Mouse (Mus musculus) liver, postnatal 0 days (tissue): Measurements from ENCODE around the gene Cenpp. TPM values are rescaled to one million over a fixed set of nuclear protein-coding genes. Genes with fewer than 3 reads are reported as not detected.
A peak's percentile ranks its signal among the peaks of the same experiment; 100 is the strongest.

ENCODE experiments used
- ATAC-seq: fragments of 200-750 bp; cut with Nextera tagmentation; 2 replicates; pipeline ENCODE4 v1.8.0; 2017; ENCODE audit warnings: mild to moderate bottlenecking, moderate library complexity
- DNase-seq: peaks from one replicate; pipeline ENCODE4 v3.0.0-alpha.2; 2016
- H3K27ac ChIP-seq: fragments of 300-500 bp; sonication (generic); 2 replicates; pipeline ENCODE4 v1.5.1; 2014; ENCODE audit warnings: antibody characterized with exemption, moderate library complexity, mild to moderate bottlenecking, low read depth
- H3K27me3 ChIP-seq: fragments of 300-500 bp; sonication (generic); 2 replicates; pipeline ENCODE4 v1.6.1; 2014; ENCODE audit warnings: low read length, control low read depth, mixed read lengths; ENCODE audit not compliant: insufficient read depth
- H3K36me3 ChIP-seq: fragments of 300-500 bp; sonication (generic); replicated peaks from 2 replicates; pipeline ENCODE4 v1.6.1; 2014; ENCODE audit warnings: mild to moderate bottlenecking, control low read depth, low read length, moderate library complexity, mixed read lengths; ENCODE audit not compliant: insufficient read depth
- H3K4me1 ChIP-seq: fragments of 300-500 bp; sonication (generic); 2 replicates; pipeline ENCODE4 v1.6.1; 2014; ENCODE audit warnings: antibody characterized with exemption, mild to moderate bottlenecking, control low read depth; ENCODE audit not compliant: insufficient read depth
- H3K4me2 ChIP-seq: fragments of 300-500 bp; sonication (generic); 2 replicates; pipeline ENCODE4 v1.6.1; 2014; ENCODE audit warnings: low read depth, mild to moderate bottlenecking, low read length, moderate library complexity, mixed read lengths
- H3K4me3 ChIP-seq: fragments of 300-500 bp; sonication (generic); 2 replicates; pipeline ENCODE4 v1.5.1; 2014; ENCODE audit warnings: low read depth, low read length
- H3K9ac ChIP-seq: fragments of 300-500 bp; sonication (generic); replicated peaks from 2 replicates; pipeline ENCODE4 v1.6.1; 2014; ENCODE audit warnings: mild to moderate bottlenecking, moderate library complexity
- H3K9me3 ChIP-seq: fragments of 300-500 bp; sonication (generic); 2 replicates; pipeline ENCODE4 v1.6.1; 2016; ENCODE audit warnings: mild to moderate bottlenecking, control low read depth, low read length, mixed read lengths
- CTCF ChIP-seq: sonication (generic); IDR thresholded peaks from 2 replicates; pipeline ENCODE4 v1.5.1; 2016; ENCODE audit warnings: antibody characterized with exemption, low read depth
- EP300 ChIP-seq: IDR thresholded peaks from 2 replicates; pipeline ENCODE4 v1.6.1; 2016; ENCODE audit warnings: antibody characterized with exemption, low read depth, mild to moderate bottlenecking
- WGBS: fragments of 180-500 bp; shearing (Covaris S2); extraction: QIAGEN DNeasy Blood & Tissue Kit; methylation state at CpG from one replicate; pipeline ENCODE4 v1.1.7; 2014; ENCODE audit not compliant: insufficient replicate concordance; 5-methylcytosine and 5-hydroxymethylcytosine counted together
- polyA plus RNA-seq: library from polyadenylated mRNA; unstranded; fragments of >200 nt; fragmentation: Nextera tagmentation; extraction: Ambion mirVana; gene quantifications from 2 replicates; pipeline ENCODE4 v1.2.1, GENCODE M21; 2015

Cenpp gene
- polyA plus RNA-seq, 1 experiment from 2014 or later = 13.7 TPM

DNA sequence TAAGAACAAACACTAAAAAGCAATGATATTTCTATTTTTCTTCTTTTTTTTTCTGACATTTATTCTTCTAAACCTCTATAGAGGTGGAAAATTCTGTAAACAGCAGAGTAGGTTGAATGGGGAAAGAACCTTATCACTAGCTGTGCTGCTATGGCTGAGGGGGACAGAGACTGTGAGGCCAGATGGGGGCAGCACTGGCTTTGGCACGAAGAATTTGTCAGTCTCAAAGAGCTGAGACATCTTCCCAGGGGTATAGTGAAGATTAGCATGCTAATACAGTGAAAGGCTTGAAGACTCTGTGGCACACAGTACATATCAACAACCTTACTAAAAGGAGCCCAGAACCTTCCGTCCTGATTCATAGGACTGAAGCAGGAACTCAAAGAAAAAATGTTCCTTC lies 93.4 kb downstream of the Cenpp start:
- ATAC-seq (no peak), DNase-seq (peak; percentile 31)
- Histone ChIP-seq H3K9me3 (no peaks in the 10 kb centered on the region), H3K27ac (no peak overlapping the region), H3K9ac (no peak overlapping the region), H3K27me3 (no peaks in the 10 kb centered on the region), H3K4me3 (no peak overlapping the region), H3K36me3 (no peaks in the 10 kb centered on the region), H3K4me2 (no peak overlapping the region), H3K4me1 (no peaks in the 10 kb centered on the region)
- 50% methylated on average over 2 of the region's 2 CpGs for WGBS
- TF ChIP-seq CTCF (peak; percentile 65), EP300 (no peak)

- TF ChIP-seq CTCF (no peak), EP300 (no peak)
- H3K4me3 ChIP-seq = no peak overlapping the region
- H3K36me3 ChIP-seq = no peaks in the 10 kb centered on the region
- H3K27ac ChIP-seq = no peak overlapping the region
- WGBS = 61% methylated on average over 1 of the region's 1 CpGs
- no peaks in the 10 kb centered on the region for H3K4me1 ChIP-seq
- no peak for DNase-seq
- H3K4me2 ChIP-seq = no peak overlapping the region
- no peak for ATAC-seq
- H3K27me3 ChIP-seq = no peaks in the 10 kb centered on the region
- no peak overlapping the region for H3K9ac ChIP-seq
- no peaks in the 10 kb centered on the region for H3K9me3 ChIP-seq
Measured at GRCm38 (mm10) chr13:49556924-49557323, 95.7 kb downstream of the Cenpp start.

GRCm38 (mm10) chr13:49556203-49556602 lies 96.4 kb downstream of the Cenpp start:
- TF ChIP-seq EP300 = no peak
- no peak for TF ChIP-seq CTCF
- DNase-seq = no peak

DNA sequence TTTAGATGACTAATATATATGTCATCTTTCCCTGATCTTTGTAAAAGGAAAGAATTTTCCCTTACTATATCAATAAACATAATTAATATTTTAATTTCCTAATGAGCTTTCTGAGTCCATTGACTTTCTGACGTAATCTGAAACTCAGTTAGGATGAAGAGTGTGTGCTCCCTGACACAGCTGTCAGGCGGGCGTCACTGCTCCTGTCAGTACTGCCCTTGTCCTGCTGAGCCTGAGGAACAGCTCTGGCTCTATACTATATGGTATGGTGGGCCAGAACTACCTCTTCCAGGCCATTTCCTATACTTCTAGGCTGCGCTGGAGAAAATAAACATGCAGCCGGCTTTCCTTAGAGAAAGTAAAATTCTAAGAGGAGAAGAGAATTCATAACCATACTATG lies 98.1 kb downstream of the Cenpp start:
- Histone ChIP-seq H3K36me3 (no peaks in the 10 kb centered on the region), H3K9ac (no peak overlapping the region), H3K27ac (no peak overlapping the region), H3K27me3 (no peaks in the 10 kb centered on the region), H3K9me3 (no peaks in the 10 kb centered on the region), H3K4me3 (no peak overlapping the region), H3K4me2 (no peak overlapping the region), H3K4me1 (no peaks in the 10 kb centered on the region)
- DNase-seq (no peak), ATAC-seq (no peak)
- TF ChIP-seq CTCF (no peak), EP300 (no peak)
- WGBS = 82% methylated on average over 5 of the region's 5 CpGs

More at GRCm38 (mm10) chr13:49556203-49556602, 96.4 kb downstream of the Cenpp start:
- Histone ChIP-seq H3K4me3 (no peak overlapping the region), H3K4me1 (no peaks in the 10 kb centered on the region), H3K27ac (no peak overlapping the region), H3K36me3 (no peaks in the 10 kb centered on the region), H3K9ac (no peak overlapping the region), H3K4me2 (no peak overlapping the region), H3K9me3 (no peaks in the 10 kb centered on the region), H3K27me3 (no peaks in the 10 kb centered on the region)
- ATAC-seq = no peak
- WGBS = 83% methylated on average over 1 of the region's 1 CpGs

- WGBS = 89% methylated on average over 3 of the region's 3 CpGs
- no peak for DNase-seq
- no peak for TF ChIP-seq CTCF
- no peak for TF ChIP-seq EP300
Measured at GRCm38 (mm10) chr13:49549616-49550015, 103.0 kb downstream of the Cenpp start.

DNA sequence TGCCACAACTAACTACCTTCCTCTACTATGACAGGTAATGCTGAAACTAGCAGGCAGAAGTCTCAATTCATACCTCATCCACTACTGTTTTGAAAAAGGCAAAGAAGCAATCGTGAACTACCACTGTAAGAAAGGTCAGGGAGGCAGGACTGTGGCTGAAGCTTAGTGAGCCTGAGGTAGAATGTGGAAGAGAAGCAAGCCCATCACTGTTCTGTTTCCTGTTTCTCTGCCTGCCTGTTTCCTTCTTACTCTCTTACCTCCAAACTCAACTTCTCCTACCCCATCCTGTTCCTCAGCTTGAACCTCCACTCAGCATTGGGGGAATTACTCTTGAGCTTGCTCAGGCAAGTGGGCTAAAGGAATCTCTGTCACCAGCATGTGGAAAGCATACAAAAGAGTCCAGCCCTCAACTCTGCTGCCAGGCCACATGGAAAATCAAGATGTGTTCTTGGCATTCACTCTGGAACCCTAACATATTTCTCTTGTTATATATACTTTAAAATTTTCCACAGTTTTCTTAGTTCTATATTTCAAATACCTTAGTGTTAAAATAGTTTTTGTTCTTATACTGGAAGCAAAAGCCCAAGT lies 104.9 kb downstream of the Cenpp start:
- H3K9me3 ChIP-seq = no peaks in the 10 kb centered on the region
- DNase-seq (no peak), ATAC-seq (no peak)
- H3K4me1 ChIP-seq = no peaks in the 10 kb centered on the region
- H3K4me3 ChIP-seq = no peak overlapping the region
- H3K27me3 ChIP-seq = no peaks in the 10 kb centered on the region
- H3K4me2 ChIP-seq = no peak overlapping the region
- no peak overlapping the region for H3K27ac ChIP-seq
- H3K9ac ChIP-seq = no peak overlapping the region
- WGBS = 32% methylated on average over 1 of the region's 1 CpGs
- H3K36me3 ChIP-seq = no peaks in the 10 kb centered on the region
- TF ChIP-seq CTCF (no peak), EP300 (no peak)

More at GRCm38 (mm10) chr13:49549616-49550015, 103.0 kb downstream of the Cenpp start:
- no peak overlapping the region for H3K4me2 ChIP-seq
- H3K27ac ChIP-seq = no peak overlapping the region
- H3K4me1 ChIP-seq = no peaks in the 10 kb centered on the region
- H3K9ac ChIP-seq = no peak overlapping the region
- H3K36me3 ChIP-seq = no peaks in the 10 kb centered on the region
- no peak overlapping the region for H3K4me3 ChIP-seq
- H3K27me3 ChIP-seq = no peaks in the 10 kb centered on the region
- no peak for ATAC-seq
- no peaks in the 10 kb centered on the region for H3K9me3 ChIP-seq

GRCm38 (mm10) chr13:49546517-49546916 lies 106.1 kb downstream of the Cenpp start:
- Histone ChIP-seq H3K27ac (no peak overlapping the region), H3K9ac (no peak overlapping the region), H3K36me3 (no peaks in the 10 kb centered on the region), H3K4me3 (no peak overlapping the region), H3K27me3 (no peaks in the 10 kb centered on the region), H3K4me1 (no peaks in the 10 kb centered on the region), H3K4me2 (no peak overlapping the region), H3K9me3 (no peaks in the 10 kb centered on the region)
- TF ChIP-seq CTCF (no peak), EP300 (no peak)
- no peak for DNase-seq
- no peak for ATAC-seq
- WGBS = 81% methylated on average over 1 of the region's 1 CpGs
